Mouse (Mus musculus) kidney, adult 18-20 months (tissue): ENCODE data around the gene Usp25.

Experiments
- DNase-seq: peaks from one replicate; pipeline ENCODE4 v3.0.0; 2021

The Usp25 gene

GRCm38 (mm10) chr16:77013427-77014320 is at the start of gene Usp25:
TSS of gene Usp25 (plus strand) at chr16:77013706.
- peak; percentile 95 for DNase-seq

- DNase-seq = no peak
Observed at GRCm38 (mm10) chr16:76967593-76968275, 45.8 kb upstream of the Usp25 start.

- no peak for DNase-seq
Observed at GRCm38 (mm10) chr16:76971211-76971610, 42.3 kb upstream of the Usp25 start.

GRCm38 (mm10) chr16:76976787-76977430 is 36.6 kb upstream of the Usp25 start:
- no peak for DNase-seq

- no peak for DNase-seq
Observed at GRCm38 (mm10) chr16:76983696-76984095, 29.8 kb upstream of the Usp25 start.

- no peak for DNase-seq
Observed at GRCm38 (mm10) chr16:76987711-76988110, 25.8 kb upstream of the Usp25 start.

- no peak for DNase-seq
Observed at GRCm38 (mm10) chr16:77003900-77004299, 9.6 kb upstream of the Usp25 start.

GRCm38 (mm10) chr16:77009173-77009572 is 4.3 kb upstream of the Usp25 start:
- DNase-seq = no peak

GRCm38 (mm10) chr16:77014321-77015211 is 1.1 kb downstream of the Usp25 start:
- no peak for DNase-seq

- no peak for DNase-seq
Observed at GRCm38 (mm10) chr16:77015380-77016346, 2.2 kb downstream of the Usp25 start.

GRCm38 (mm10) chr16:77017931-77018330 is 4.4 kb downstream of the Usp25 start:
- peak; percentile 22 for DNase-seq

- DNase-seq = no peak
Observed at GRCm38 (mm10) chr16:77020190-77020589, 6.7 kb downstream of the Usp25 start.

GRCm38 (mm10) chr16:77023627-77024379 is 10.3 kb downstream of the Usp25 start:
- no peak for DNase-seq

GRCm38 (mm10) chr16:77026099-77026498 is 12.6 kb downstream of the Usp25 start:
- no peak for DNase-seq

GRCm38 (mm10) chr16:77026933-77027332 is 13.4 kb downstream of the Usp25 start:
- no peak for DNase-seq

- DNase-seq = no peak
Observed at GRCm38 (mm10) chr16:77027976-77028686, 14.6 kb downstream of the Usp25 start.

GRCm38 (mm10) chr16:77028687-77029417 is 15.3 kb downstream of the Usp25 start:
- peak; percentile 55 for DNase-seq

GRCm38 (mm10) chr16:77030435-77030834 is 16.9 kb downstream of the Usp25 start:
- no peak for DNase-seq

- no peak for DNase-seq
Observed at GRCm38 (mm10) chr16:77034329-77034728, 20.8 kb downstream of the Usp25 start.
